Mouse (Mus musculus) ES-E14 (cell line): ENCODE data around the gene Clmn.

Experiments used
- CHD2 ChIP-seq: IDR thresholded peaks from 2 replicates; pipeline ENCODE4 v1.6.1; 2014; ENCODE audit warnings: mild to moderate bottlenecking, low read depth, low read length, inconsistent platforms
- HCFC1 ChIP-seq: IDR thresholded peaks from 2 replicates; pipeline ENCODE4 v1.6.1; 2012; ENCODE audit warnings: low read length, inconsistent platforms, borderline replicate concordance; ENCODE audit not compliant: insufficient read depth
- MAFK ChIP-seq: IDR thresholded peaks from 2 replicates; pipeline ENCODE4 v1.6.1; 2014; ENCODE audit warnings: mild to moderate bottlenecking, low read depth, low read length, inconsistent platforms; ENCODE audit not compliant: insufficient read depth
- ZC3H11A ChIP-seq: IDR thresholded peaks from 2 replicates; pipeline ENCODE4 v1.6.1; 2012; ENCODE audit warnings: low read depth, mild to moderate bottlenecking, inconsistent platforms, low read length, borderline replicate concordance
- ZNF384 ChIP-seq: IDR thresholded peaks from 2 replicates; pipeline ENCODE4 v1.6.1; 2012; ENCODE audit warnings: low read depth, low read length, inconsistent platforms

- TF ChIP-seq ZC3H11A, result no peak
- no peak for TF ChIP-seq HCFC1
- no peak for TF ChIP-seq MAFK
- TF ChIP-seq CHD2, result no peak
- TF ChIP-seq ZNF384, result no peak
Observed at GRCm38 (mm10) chr12:104855548-104855947, 9.3 kb downstream of the Clmn start.
